Mouse (Mus musculus): ENCODE results near the gene Dsn1.

The Dsn1 gene

DNA sequence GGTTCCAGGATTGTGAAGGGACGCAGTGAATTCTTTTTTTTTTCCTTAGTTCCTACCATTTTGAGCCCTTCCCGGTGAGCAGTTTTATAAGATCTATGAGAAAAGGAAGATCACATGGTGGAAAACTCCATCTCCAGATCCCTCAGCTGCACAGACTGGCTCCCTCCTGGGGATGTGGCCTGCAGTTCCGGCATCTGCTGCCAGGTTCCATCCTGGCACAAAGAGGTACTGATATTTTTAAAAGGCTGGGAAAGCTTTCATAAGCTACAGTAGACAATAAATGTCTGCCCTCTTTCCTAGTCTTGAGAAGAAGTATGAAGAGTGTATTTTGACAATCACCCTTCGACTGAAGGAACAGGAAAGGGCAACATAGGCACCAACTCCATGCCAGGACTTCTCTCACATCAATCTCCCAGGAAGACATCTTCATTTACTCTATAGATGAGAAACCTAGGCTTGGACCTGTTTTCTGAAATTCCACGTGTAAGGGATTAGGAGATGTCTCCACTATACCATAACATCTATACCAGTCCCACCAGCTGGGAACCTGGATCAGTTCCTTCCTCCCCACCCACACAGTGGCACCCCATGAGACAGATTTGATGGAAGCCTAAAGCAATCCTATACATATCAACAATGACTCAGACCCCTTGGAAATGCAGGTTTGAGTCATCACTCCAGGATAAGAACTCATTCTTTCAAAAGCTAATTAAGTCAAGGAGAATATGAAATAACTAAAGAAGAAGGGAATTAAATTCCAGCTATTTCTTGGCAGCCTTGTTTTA lies 33.4 kb downstream of the Dsn1 start:
- DNase-seq (ENCODE audit: low read depth, low spot score) = no peak

DNA sequence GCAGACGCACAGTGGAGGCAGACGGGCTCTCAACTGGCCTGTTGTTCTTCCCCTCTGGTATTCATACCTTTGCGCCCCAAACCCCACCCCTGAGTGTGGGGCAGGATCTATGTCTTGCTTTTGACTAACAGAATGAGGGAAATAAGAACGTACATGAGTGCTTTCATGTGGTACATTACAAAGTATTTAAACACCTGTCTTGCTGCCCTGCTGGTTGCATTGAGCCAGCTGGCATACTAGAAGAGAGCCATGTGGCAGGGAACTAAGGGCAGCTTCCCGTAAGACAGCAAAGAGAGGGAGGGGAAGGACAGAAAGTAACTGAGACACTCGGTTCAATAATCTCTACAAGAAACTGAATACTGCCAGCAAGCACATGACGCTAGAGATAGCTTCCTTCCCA lies 36.7 kb downstream of the Dsn1 start:
- DNase-seq (ENCODE audit: low read depth, low spot score) = no peak

DNA sequence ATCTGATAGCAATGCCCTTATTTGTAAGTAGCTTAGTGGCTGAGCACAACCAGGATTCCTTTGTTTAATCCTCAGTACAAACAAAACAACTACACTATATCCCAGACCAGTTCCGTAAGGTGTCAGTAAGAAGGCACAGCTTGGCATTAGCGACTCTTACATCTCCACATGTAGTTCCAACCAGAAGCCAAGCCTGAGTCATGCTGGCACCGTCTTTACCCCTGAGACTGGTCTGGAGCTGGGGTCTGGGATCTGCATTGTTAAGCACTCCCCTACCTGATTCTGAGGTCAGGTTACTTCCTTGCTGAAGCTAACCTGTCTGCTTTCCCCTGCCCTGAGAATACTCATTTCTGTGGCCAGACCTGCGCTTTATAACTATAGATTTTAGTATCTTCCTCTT lies 38.5 kb downstream of the Dsn1 start:
- DNase-seq (ENCODE audit: low read depth, low spot score) = no peak

DNA sequence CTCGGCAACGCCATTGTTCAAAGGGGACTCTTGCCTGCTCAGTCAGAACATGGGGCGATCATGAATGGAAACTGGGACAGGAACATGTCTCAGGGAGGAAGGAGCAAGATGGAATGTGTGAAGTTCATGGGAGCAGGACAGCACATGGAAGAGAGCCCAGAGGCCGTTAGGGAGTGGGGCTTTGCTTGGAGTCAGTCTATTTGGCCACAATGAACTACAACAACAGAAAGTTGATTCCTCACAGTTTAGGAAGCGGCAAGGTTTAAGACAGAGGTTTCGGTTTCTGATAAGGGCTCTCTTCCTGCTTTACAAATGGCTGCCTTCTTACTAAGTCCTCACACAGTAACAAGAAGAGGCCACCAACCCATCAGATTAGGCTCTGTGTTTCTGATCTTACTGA lies 39.6 kb downstream of the Dsn1 start:
- no peak for DNase-seq (ENCODE audit: low read depth, low spot score)

DNA sequence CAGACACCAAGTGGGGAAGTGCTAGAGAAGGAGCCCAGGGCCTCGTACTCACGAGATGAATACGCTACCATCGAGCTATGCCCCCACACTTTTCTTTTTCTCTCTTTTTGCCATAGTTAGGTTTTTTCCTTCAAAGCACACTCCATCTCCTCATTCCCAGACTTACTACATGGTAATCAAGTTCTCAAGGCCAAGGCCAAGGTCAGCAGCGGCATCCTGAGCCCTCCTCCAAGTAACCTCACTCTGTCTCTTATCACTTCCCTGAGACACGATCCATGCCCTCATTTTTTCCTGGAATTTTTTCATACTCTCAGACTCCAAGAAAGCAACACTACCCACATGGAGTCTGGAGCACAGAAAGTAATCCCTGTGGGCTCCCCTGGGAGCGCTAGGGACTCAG lies 43.1 kb downstream of the Dsn1 start:
- DNase-seq (ENCODE audit: low read depth, low spot score) = no peak

DNA sequence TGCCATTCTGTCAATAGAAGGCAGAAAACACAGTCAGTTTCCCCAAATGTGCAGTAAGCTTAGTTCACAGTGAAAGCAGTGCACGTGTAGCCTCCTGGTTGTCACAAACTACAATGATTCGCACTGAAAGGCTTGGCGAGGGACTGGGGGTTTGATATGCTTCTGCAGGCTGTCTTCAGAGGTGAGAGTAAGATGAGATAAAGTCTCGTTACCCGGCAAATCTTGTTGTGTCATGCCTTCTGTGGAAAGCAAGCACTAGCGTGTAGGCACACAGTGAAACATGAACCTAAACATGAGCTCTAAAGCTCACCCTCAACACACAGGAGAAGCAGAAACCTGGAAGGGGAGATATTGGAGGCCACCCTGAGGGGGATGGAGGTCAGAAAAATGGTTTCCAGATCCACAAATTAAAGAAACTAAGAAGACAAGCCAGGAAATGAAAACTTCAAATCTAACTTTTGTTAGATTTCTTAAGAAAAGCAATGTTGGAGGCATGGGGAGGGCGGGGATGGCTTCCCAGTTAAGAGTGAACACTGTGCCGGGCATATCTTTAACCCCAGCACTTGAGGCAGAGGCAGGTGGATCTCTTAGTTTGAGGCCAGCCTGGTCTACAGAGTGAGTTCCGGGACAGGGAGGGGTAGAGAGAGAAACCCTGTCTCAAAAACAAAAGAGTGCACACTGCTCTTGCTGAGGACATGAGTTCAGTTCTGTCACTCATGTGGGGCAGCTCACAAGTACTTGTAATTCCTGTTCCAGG lies 48.3 kb downstream of the Dsn1 start:
- DNase-seq (ENCODE audit: low read depth, low spot score) = no peak

DNA sequence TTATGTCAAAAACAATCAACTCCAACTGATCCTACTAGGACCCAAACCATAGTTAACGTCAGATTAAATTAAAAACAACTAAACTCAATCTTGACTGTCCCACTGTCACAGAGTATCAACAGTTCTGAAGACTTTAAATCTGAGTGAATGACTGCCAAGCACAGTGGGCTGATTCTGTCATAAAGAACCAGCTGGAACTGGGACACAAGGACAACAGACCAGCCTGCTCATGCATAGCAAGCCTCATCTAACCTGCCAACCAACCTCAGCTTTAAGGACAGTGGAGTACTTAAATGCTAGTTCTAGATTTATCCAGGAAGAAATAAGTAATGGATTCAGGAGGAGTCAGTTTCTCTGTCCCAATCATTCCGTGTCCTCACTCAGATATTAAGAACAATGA lies 49.9 kb downstream of the Dsn1 start:
- no peak for DNase-seq (ENCODE audit: low read depth, low spot score)

DNA sequence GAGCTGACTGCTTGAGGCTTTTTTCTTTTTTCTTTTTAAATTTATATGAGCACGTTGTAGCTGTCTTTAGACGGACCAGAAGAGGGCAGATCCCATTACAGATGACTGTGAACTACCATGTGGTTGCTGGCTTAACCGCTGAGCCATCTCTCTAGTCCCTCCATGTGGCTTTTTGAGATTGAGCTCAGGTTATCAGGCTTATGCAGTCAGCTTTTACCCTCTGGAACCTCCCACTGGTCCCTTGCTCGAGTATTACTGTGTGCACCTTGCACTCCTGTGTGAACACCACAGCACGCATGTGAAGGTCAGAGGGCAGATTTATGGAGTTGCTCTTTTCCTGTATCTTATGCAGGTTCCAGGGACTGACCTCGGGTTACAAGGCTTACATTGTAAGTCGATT lies 50.6 kb downstream of the Dsn1 start:
- no peak for DNase-seq (ENCODE audit: low read depth, low spot score)

DNA sequence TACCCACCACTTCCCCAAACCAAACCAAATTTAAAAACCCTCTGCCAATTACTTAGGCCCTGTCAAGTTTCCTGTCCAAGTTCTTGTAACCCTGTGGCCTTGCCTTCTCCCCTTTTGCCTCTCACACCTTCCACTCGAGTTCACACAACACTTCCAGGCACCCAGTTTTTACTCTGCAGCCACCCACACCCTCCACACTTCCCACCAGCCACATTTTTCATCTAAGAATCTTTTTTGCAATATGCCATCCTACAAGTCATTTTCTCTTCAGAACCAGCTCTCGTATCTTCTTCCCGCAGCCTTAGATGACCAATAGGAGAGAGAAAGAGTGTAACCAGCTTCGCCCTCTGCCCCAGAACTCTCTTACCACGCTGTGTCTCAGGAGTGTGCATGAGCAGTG lies 52.5 kb downstream of the Dsn1 start:
- no peak for DNase-seq (ENCODE audit: low read depth, low spot score)

DNA sequence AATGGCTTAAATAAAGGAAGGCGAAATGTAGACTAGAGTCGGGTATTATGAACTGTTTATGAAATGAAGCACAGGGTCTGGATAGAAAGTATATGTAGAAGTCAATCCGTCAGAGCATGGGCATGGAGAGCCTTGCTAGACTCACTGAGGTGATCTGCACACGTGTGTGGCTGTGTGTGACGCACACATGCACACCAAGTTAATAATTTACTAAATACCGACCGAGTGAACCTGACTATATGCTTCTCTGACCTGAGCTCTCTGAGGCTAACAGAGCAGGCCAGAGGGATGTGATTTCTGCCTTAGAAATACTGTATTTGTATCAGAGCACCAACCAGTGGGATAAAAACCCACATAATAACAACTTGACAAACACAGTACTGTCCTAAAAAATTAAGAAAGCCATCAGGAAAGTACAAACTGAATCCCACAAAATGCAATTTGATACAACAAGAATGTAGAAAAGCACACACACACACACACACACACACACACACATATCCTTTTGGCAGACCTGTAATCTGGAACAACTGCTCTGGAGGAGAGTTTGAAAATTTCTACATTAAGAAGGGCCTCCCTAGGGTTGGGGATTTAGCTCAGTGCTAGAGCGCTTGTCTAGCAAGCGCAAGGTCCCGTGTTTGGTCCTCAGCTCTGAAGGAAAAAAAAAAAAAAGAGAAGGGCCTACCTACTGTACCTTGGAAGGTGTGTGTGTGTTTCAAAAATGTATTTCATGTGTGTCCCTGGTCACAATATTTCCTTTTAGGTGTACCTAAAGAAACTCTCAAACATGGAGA lies 55.5 kb downstream of the Dsn1 start:
- no peak for DNase-seq (ENCODE audit: low read depth, low spot score)

DNA sequence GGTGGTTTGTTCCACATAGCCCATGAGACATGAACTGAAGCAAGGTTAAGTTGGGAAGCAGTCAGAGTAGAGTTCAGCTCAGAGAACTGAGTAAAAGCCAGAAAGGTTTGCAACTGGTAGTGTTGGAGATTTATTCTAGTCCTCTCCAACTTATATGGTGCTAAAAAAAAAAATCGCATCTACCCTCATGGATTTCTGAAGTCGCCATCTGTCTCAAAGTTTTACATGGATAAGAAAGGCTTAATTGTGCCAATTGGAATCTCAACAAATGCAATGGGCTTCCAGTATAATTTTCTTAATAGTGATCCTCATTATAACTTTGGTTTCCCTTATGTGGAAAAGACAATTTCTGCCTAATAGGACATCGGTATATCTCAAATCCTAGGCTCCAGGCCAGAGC lies 56.1 kb downstream of the Dsn1 start:
- no peak for DNase-seq (ENCODE audit: low read depth, low spot score)
